Comparison of ENCODE assay signal across 9 mouse cellular contexts in the genomic region with DNA sequence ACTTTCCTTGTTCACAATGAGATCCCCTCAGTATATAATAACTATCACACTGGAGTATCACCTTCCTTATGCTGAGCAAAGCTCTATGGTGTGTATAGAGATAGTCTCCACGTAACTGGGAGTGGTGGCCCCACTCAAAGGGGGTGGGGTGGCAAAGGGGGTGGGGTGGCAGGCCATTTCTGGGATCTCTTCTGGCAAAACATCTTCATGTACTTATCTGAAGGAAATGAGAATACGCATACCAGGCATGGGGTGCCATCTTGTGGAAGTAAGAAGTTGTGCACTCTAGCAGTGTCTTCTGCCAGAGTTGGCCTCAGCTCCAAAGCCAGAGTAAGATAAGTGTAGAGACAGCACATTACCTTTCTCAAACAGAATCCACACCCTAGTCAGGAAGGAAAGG.
A peak's percentile ranks its signal among the peaks of the same experiment; 100 is the strongest.
DNase-seq lines count a peak whose midpoint lies in the region; ATAC-seq and TF ChIP-seq lines count a peak whose summit lies in the region.
"Had no signal": no experiment of that assay in that cellular context is flagged by ENCODE, and none has a peak within 500 bp of the region (broad histone marks: within the 10 kb centered on the region; RNA-seq: fewer than 3 reads in every experiment).

No protein-coding gene starts in this region.

- H3K9me3 ChIP-seq in liver, embryonic 12.5 days (replicated peaks) = no peaks in the 10 kb centered on the region
- H3K9me3 ChIP-seq in hindbrain, embryonic 14.5 days (ENCODE audit: control insufficient read depth, low read length) = no peaks in the 10 kb centered on the region
- no peaks in the 10 kb centered on the region for H3K9me3 ChIP-seq in liver, embryonic 14.5 days (ENCODE audit: control insufficient read depth, low read length)
- H3K9me3 ChIP-seq: megakaryocyte, embryonic 14.5 days had no signal

- H3K9ac ChIP-seq in liver, embryonic 12.5 days = no peak overlapping the region
- no peak overlapping the region for H3K9ac ChIP-seq in hindbrain, embryonic 14.5 days
- no peak overlapping the region for H3K9ac ChIP-seq in liver, embryonic 14.5 days (replicated peaks)

- H3K4me2 ChIP-seq in liver, embryonic 12.5 days = no peak overlapping the region
- H3K4me2 ChIP-seq in hindbrain, embryonic 14.5 days (replicated peaks) = no peak overlapping the region
- no peak overlapping the region for H3K4me2 ChIP-seq in liver, embryonic 14.5 days (ENCODE audit: low read depth)

- in situ Hi-C loops in Patski (cut with MboI; ENCODE audit: low pct_unique_long_range_greater_than_20kb) = loop anchor here (25.0 kb wide), 2 partner anchors 933 to 1233 kb away; no protein-coding TSS in a partner anchor

- peak; percentile 5 for DNase-seq in liver
- DNase-seq in Patski (ENCODE audit: low read depth, low spot score) = no peak
- peak; percentile 49 for DNase-seq in hindbrain, embryonic 14.5 days (ENCODE audit: low spot score)
- peak in 1 of 3 experiments; percentile 0 for DNase-seq in liver, embryonic 14.5 days (ENCODE audit: low read depth in 3 of 3, low spot score in 3 of 3)
- peak; percentile 18 to 45 for DNase-seq in right cerebral cortex, adult 2 months (ENCODE audit: low spot score in 2 of 2)
- no peak for DNase-seq in ovary, postnatal 14 days (ENCODE audit: low spot score)

- no peak overlapping the region for H3K27ac ChIP-seq in liver, embryonic 12.5 days
- no peak overlapping the region for H3K27ac ChIP-seq in hindbrain, embryonic 14.5 days
- no peak overlapping the region for H3K27ac ChIP-seq in liver, embryonic 14.5 days

- H3K4me1 ChIP-seq in liver, embryonic 12.5 days = no peaks in the 10 kb centered on the region
- no peaks in the 10 kb centered on the region for H3K4me1 ChIP-seq in hindbrain, embryonic 14.5 days (replicated peaks; ENCODE audit: control insufficient read depth, insufficient read depth, low read length)
- no peaks in the 10 kb centered on the region for H3K4me1 ChIP-seq in liver, embryonic 14.5 days (replicated peaks; ENCODE audit: control insufficient read depth in 2 of 2, insufficient read depth in 2 of 2, low read length in 1 of 2)
- H3K4me1 ChIP-seq: megakaryocyte, embryonic 14.5 days had no signal

- CTCF ChIA-PET in Patski (lab: Charles Lee) = interaction anchor here (0.8 to 2.1 kb wide), 5 partner anchors 58 to 219 kb away, joined by 3 to 6 read pairs (median 3); no protein-coding TSS in a partner anchor

- peak; percentile 81 for TF ChIP-seq CTCF in Patski (IDR thresholded peaks at IDR 0.05)
- TF ChIP-seq CTCF in liver, embryonic 14.5 days (IDR thresholded peaks at IDR 0.05; ENCODE audit: low read depth) = peak; percentile 55

- no peak for ATAC-seq in liver, embryonic 12.5 days
- ATAC-seq in Patski = no peak
- ATAC-seq in common myeloid progenitor, adult 5-6 weeks (replicated peaks; ENCODE audit: low read depth, poor library complexity, severe bottlenecking) = peak; percentile 78
- no peak for ATAC-seq in hindbrain, embryonic 14.5 days (ENCODE audit: low FRiP score)
- no peak for ATAC-seq in liver, embryonic 14.5 days (ENCODE audit: insufficient read depth)

- POLR2A ChIA-PET in Patski (lab: Charles Lee) = no interaction called here

- no peak for TF ChIP-seq EP300 in liver, embryonic 14.5 days (IDR thresholded peaks at IDR 0.05; ENCODE audit: low read depth)

- H3K27me3 ChIP-seq in liver, embryonic 12.5 days (replicated peaks) = no peaks in the 10 kb centered on the region
- H3K27me3 ChIP-seq in Patski = peaks cover 19% of the 10 kb centered on the region
- no peaks in the 10 kb centered on the region for H3K27me3 ChIP-seq in hindbrain, embryonic 14.5 days (ENCODE audit: control insufficient read depth, insufficient read depth, low read length)
- no peaks in the 10 kb centered on the region for H3K27me3 ChIP-seq in liver, embryonic 14.5 days (ENCODE audit: control insufficient read depth, insufficient read depth, low read length)

- 17% methylated on average over 2 of the region's 2 CpGs for WGBS in liver, embryonic 12.5 days (ENCODE audit: insufficient replicate concordance)
- WGBS in hindbrain, embryonic 14.5 days = 24% methylated on average over 2 of the region's 2 CpGs
- WGBS in liver, embryonic 14.5 days (ENCODE audit: insufficient replicate concordance) = 11% methylated on average over 2 of the region's 2 CpGs

- H3K4me3 ChIP-seq in liver, embryonic 12.5 days = no peak overlapping the region
- H3K4me3 ChIP-seq in hindbrain, embryonic 14.5 days (replicated peaks; ENCODE audit: low read length) = no peak overlapping the region
- H3K4me3 ChIP-seq in liver, embryonic 14.5 days (ENCODE audit: insufficient read depth in 1 of 2, low read depth in 2 of 2, low read length in 2 of 2) = no peak overlapping the region
- H3K4me3 ChIP-seq: megakaryocyte, embryonic 14.5 days had no signal

- no peaks in the 10 kb centered on the region for H3K36me3 ChIP-seq in liver, embryonic 12.5 days
- no peaks in the 10 kb centered on the region for H3K36me3 ChIP-seq in hindbrain, embryonic 14.5 days (replicated peaks; ENCODE audit: control insufficient read depth, insufficient read depth)
- H3K36me3 ChIP-seq in liver, embryonic 14.5 days (replicated peaks; ENCODE audit: control insufficient read depth, insufficient read depth, low read depth) = no peaks in the 10 kb centered on the region

Comparison
In these comparisons a context has a peak if more than half of its experiments do, and no peak if none do; other contexts are left out.
1. DNase-seq: peak in liver (single experiment), hindbrain, embryonic 14.5 days (single experiment) and right cerebral cortex, adult 2 months (2 of 2); none in Patski (single experiment) and ovary, postnatal 14 days (single experiment).